Mouse (Mus musculus): ENCODE results near the gene Fam110a. TPM values are rescaled to one million over a fixed set of nuclear protein-coding genes. Genes with fewer than 3 reads are reported as not detected.
"Not testable (repeated sequence)": the region's sequence is repeated elsewhere in the genome, so short reads cannot be mapped to it uniquely, and the experiment has no call there.

Fam110a gene
- total RNA-seq, 2 experiments from 2014 or later, result 7.3 to 9.7 TPM

GRCm38 (mm10) chr2:151997776-151998504, 17.9 kb upstream of the Fam110a start:
- DNase-seq (ENCODE audit: low spot score in 2 of 2), result no peak

GRCm38 (mm10) chr2:151997190-151997575, 17.2 kb upstream of the Fam110a start:
- not testable (repeated sequence) for DNase-seq (ENCODE audit: low spot score in 2 of 2)

- DNase-seq (ENCODE audit: low spot score in 2 of 2), result peak; percentile 62 to 86
Measured at GRCm38 (mm10) chr2:151996229-151997189, 16.5 kb upstream of the Fam110a start, which contains the start of gene Slc52a3. TSS of gene Slc52a3 (plus strand) at chr2:151996511.

GRCm38 (mm10) chr2:151994350-151995122, 14.5 kb upstream of the Fam110a start:
- peak; percentile 60 to 80 for DNase-seq (ENCODE audit: low spot score in 2 of 2)

- no peak for DNase-seq (ENCODE audit: low spot score in 2 of 2)
Measured at GRCm38 (mm10) chr2:151991446-151991845, 11.4 kb upstream of the Fam110a start.

- no peak for DNase-seq (ENCODE audit: low spot score in 2 of 2)
Measured at GRCm38 (mm10) chr2:151990985-151991394, 11.0 kb upstream of the Fam110a start.

GRCm38 (mm10) chr2:151988978-151989377, 9.0 kb upstream of the Fam110a start:
- DNase-seq (ENCODE audit: low spot score in 2 of 2), result no peak

- DNase-seq (ENCODE audit: low spot score in 2 of 2), result no peak
Measured at GRCm38 (mm10) chr2:151986958-151987357, 6.9 kb upstream of the Fam110a start.

- no peak for DNase-seq (ENCODE audit: low spot score in 2 of 2)
Measured at GRCm38 (mm10) chr2:151985426-151986172, 5.6 kb upstream of the Fam110a start.

GRCm38 (mm10) chr2:151984019-151984418, 4.0 kb upstream of the Fam110a start:
- DNase-seq (ENCODE audit: low spot score in 2 of 2), result no peak

GRCm38 (mm10) chr2:151982476-151982875, 2.5 kb upstream of the Fam110a start:
- DNase-seq (ENCODE audit: low spot score in 2 of 2), result no peak

GRCm38 (mm10) chr2:151981268-151981667, 1.2 kb upstream of the Fam110a start:
- no peak for DNase-seq (ENCODE audit: low spot score in 2 of 2)

GRCm38 (mm10) chr2:151980355-151980693, 305 bp upstream of the Fam110a start:
- DNase-seq (ENCODE audit: low spot score in 2 of 2), result no peak

GRCm38 (mm10) chr2:151978494-151978893, 1.5 kb downstream of the Fam110a start:
- DNase-seq (ENCODE audit: low spot score in 2 of 2), result no peak

GRCm38 (mm10) chr2:151977689-151978440, 2.2 kb downstream of the Fam110a start:
- no peak for DNase-seq (ENCODE audit: low spot score in 2 of 2)

- DNase-seq (ENCODE audit: low spot score in 2 of 2), result no peak
Measured at GRCm38 (mm10) chr2:151976067-151976466, 4.0 kb downstream of the Fam110a start.

GRCm38 (mm10) chr2:151975295-151975694, 4.7 kb downstream of the Fam110a start:
- DNase-seq (ENCODE audit: low spot score in 2 of 2), result no peak

GRCm38 (mm10) chr2:151973595-151974562, 6.1 kb downstream of the Fam110a start:
- DNase-seq (ENCODE audit: low spot score in 2 of 2), result no peak

All from layer of hippocampus, adult 18-20 months (tissue).